Mouse (Mus musculus) C2C12 (cell line): ENCODE data around the gene Adam12.

ENCODE experiments used
- CEBPB ChIP-seq: IDR thresholded peaks from one replicate; pipeline ENCODE4 v1.6.1; 2011; ENCODE audit warnings: low read depth, mild to moderate bottlenecking, control low read depth, moderate library complexity
- CTCF ChIP-seq: IDR thresholded peaks from one replicate; pipeline ENCODE4 v1.5.1; 2011; ENCODE audit not compliant: control insufficient read depth, insufficient read depth, insufficient read length
- FOSL1 ChIP-seq: IDR thresholded peaks from one replicate; pipeline ENCODE4 v1.8.0; 2011; ENCODE audit warnings: mild to moderate bottlenecking, low read length; ENCODE audit not compliant: poor library complexity, insufficient read depth, severe bottlenecking
- MAX ChIP-seq: IDR thresholded peaks from one replicate; pipeline ENCODE4 v1.6.1; 2011; ENCODE audit warnings: mild to moderate bottlenecking, control low read depth
- MYOG ChIP-seq: IDR thresholded peaks from one replicate; pipeline ENCODE4 v1.6.1; 2011; ENCODE audit not compliant: control insufficient read depth, insufficient read length; ENCODE audit errors: extremely low read depth
- USF1 ChIP-seq: IDR thresholded peaks from one replicate; pipeline ENCODE4 v1.6.1; 2011; ENCODE audit warnings: low read depth, mild to moderate bottlenecking, control low read depth, moderate library complexity

GRCm38 (mm10) chr7:133920724-133921123, 311.2 kb downstream of the Adam12 start:
- no peak for TF ChIP-seq CEBPB
- no peak for TF ChIP-seq MYOG
- TF ChIP-seq CTCF = no peak
- TF ChIP-seq USF1 = no peak
- TF ChIP-seq MAX = no peak
- TF ChIP-seq FOSL1 = no peak
